Mouse (Mus musculus) embryonic facial prominence, embryonic 15.5 days (tissue): ENCODE measurements around the gene Clmp. TPM values are rescaled to one million over a fixed set of nuclear protein-coding genes. Genes with fewer than 3 reads are reported as not detected.

ENCODE experiments used
- ATAC-seq: fragments of 200-750 bp; cut with Nextera tagmentation; 2 replicates; pipeline ENCODE4 v1.8.0; 2017; ENCODE audit warnings: low read depth, moderate TSS enrichment; ENCODE audit not compliant: insufficient number of reproducible peaks, low FRiP score, low TSS enrichment
- H3K27ac ChIP-seq: fragments of 300-500 bp; sonication (generic); replicated peaks from 2 replicates; pipeline ENCODE4 v1.5.1; 2015; ENCODE audit warnings: mild to moderate bottlenecking, inconsistent platforms
- H3K27me3 ChIP-seq: fragments of 300-500 bp; sonication (generic); 2 replicates; pipeline ENCODE4 v1.6.1; 2015; ENCODE audit warnings: inconsistent platforms
- H3K36me3 ChIP-seq: fragments of 300-500 bp; sonication (generic); 2 replicates; pipeline ENCODE4 v1.6.1; 2015; ENCODE audit warnings: mild to moderate bottlenecking, inconsistent platforms
- H3K4me1 ChIP-seq: fragments of 300-500 bp; sonication (generic); 2 replicates; pipeline ENCODE4 v1.6.1; 2015; ENCODE audit warnings: inconsistent platforms
- H3K4me2 ChIP-seq: fragments of 300-500 bp; sonication (generic); replicated peaks from 2 replicates; pipeline ENCODE4 v1.6.1; 2015; ENCODE audit warnings: mild to moderate bottlenecking, inconsistent platforms
- H3K4me3 ChIP-seq: fragments of 300-500 bp; sonication (generic); replicated peaks from 2 replicates; pipeline ENCODE4 v1.5.1; 2015; ENCODE audit warnings: mild to moderate bottlenecking, inconsistent platforms
- H3K9ac ChIP-seq: fragments of 300-500 bp; sonication (generic); 2 replicates; pipeline ENCODE4 v1.6.1; 2015; ENCODE audit warnings: inconsistent platforms
- H3K9me3 ChIP-seq: fragments of 300-500 bp; sonication (generic); replicated peaks from 2 replicates; pipeline ENCODE4 v1.6.1; 2016; ENCODE audit warnings: inconsistent platforms
- WGBS: fragments of 180-500 bp; shearing (Covaris S2); methylation state at CpG from one replicate; pipeline ENCODE4 v1.1.7; 2015; 5-methylcytosine and 5-hydroxymethylcytosine counted together
- polyA plus RNA-seq: library from polyadenylated mRNA; unstranded; fragments of >200 nt; fragmentation: Nextera tagmentation; extraction: Ambion mirVana; gene quantifications from 2 replicates; pipeline ENCODE4 v1.2.1, GENCODE M21; 2015

Gene Clmp
- polyA plus RNA-seq, 1 experiment from 2014 or later = 41.4 TPM

- no peaks in the 10 kb centered on the region for H3K9me3 ChIP-seq
- no peak overlapping the region for H3K4me3 ChIP-seq
- H3K9ac ChIP-seq = no peak overlapping the region
- ATAC-seq = peak; percentile 29; the same call in 1 of the 2 replicates
- WGBS = 31% methylated on average over 5 of the region's 5 CpGs
- H3K4me1 ChIP-seq = peaks cover 32% of the 10 kb centered on the region
- H3K36me3 ChIP-seq = no peaks in the 10 kb centered on the region
- H3K27ac ChIP-seq = peak overlapping the region; percentile 66
- H3K4me2 ChIP-seq = peak overlapping the region; percentile 31; the same call in 1 of the 2 replicates
- H3K27me3 ChIP-seq = no peaks in the 10 kb centered on the region
These were observed 8.0 kb downstream of the Clmp start for GRCm38 (mm10) chr9:40693768-40694167.

- H3K27me3 ChIP-seq = no peaks in the 10 kb centered on the region
- H3K27ac ChIP-seq = peak overlapping the region; percentile 66
- WGBS = 47% methylated on average over 12 of the region's 12 CpGs
- no peaks in the 10 kb centered on the region for H3K36me3 ChIP-seq
- no peak overlapping the region for H3K4me3 ChIP-seq
- peaks cover 32% of the 10 kb centered on the region for H3K4me1 ChIP-seq
- H3K9ac ChIP-seq = no peak overlapping the region
- no peaks in the 10 kb centered on the region for H3K9me3 ChIP-seq
- H3K4me2 ChIP-seq = peak overlapping the region; percentile 31; the same call in 1 of the 2 replicates
- ATAC-seq = peak; percentile 41; the same call in 1 of the 2 replicates
These were observed 8.5 kb downstream of the Clmp start for GRCm38 (mm10) chr9:40694284-40694683.

- Histone ChIP-seq H3K27ac (no peak overlapping the region), H3K27me3 (no peaks in the 10 kb centered on the region), H3K4me3 (no peak overlapping the region), H3K4me2 (no peak overlapping the region), H3K36me3 (no peaks in the 10 kb centered on the region), H3K4me1 (peaks cover 25% of the 10 kb centered on the region), H3K9me3 (no peaks in the 10 kb centered on the region), H3K9ac (no peak overlapping the region)
- 89% methylated on average over 4 of the region's 4 CpGs for WGBS
- ATAC-seq = no peak
These were observed 10.3 kb downstream of the Clmp start for GRCm38 (mm10) chr9:40696086-40696485.

- Histone ChIP-seq H3K27me3 (no peaks in the 10 kb centered on the region), H3K9me3 (no peaks in the 10 kb centered on the region), H3K27ac (no peak overlapping the region), H3K4me1 (peaks cover 20% of the 10 kb centered on the region), H3K4me3 (no peak overlapping the region), H3K4me2 (no peak overlapping the region), H3K36me3 (no peaks in the 10 kb centered on the region), H3K9ac (no peak overlapping the region)
- ATAC-seq = no peak
- 81% methylated on average over 3 of the region's 3 CpGs for WGBS
These were observed 13.4 kb downstream of the Clmp start for GRCm38 (mm10) chr9:40699194-40699593.

GRCm38 (mm10) chr9:40700253-40700652 is 14.5 kb downstream of the Clmp start:
- no peak overlapping the region for H3K4me2 ChIP-seq
- no peak overlapping the region for H3K27ac ChIP-seq
- H3K36me3 ChIP-seq = no peaks in the 10 kb centered on the region
- no peak overlapping the region for H3K9ac ChIP-seq
- H3K27me3 ChIP-seq = no peaks in the 10 kb centered on the region
- H3K4me3 ChIP-seq = no peak overlapping the region
- no peaks in the 10 kb centered on the region for H3K9me3 ChIP-seq
- WGBS = 85% methylated on average over 5 of the region's 5 CpGs
- H3K4me1 ChIP-seq = peaks cover 20% of the 10 kb centered on the region
- ATAC-seq = no peak

GRCm38 (mm10) chr9:40704364-40705276 is 18.9 kb downstream of the Clmp start:
- Histone ChIP-seq H3K4me3 (no peak overlapping the region), H3K27me3 (no peaks in the 10 kb centered on the region), H3K36me3 (no peaks in the 10 kb centered on the region), H3K9me3 (no peaks in the 10 kb centered on the region), H3K9ac (no peak overlapping the region), H3K4me2 (no peak overlapping the region), H3K27ac (0 out of 2 replicates have a peak overlapping the region, but pooled peaks have one; percentile 2), H3K4me1 (peaks cover 44% of the 10 kb centered on the region)
- WGBS = 18% methylated on average over 10 of the region's 10 CpGs
- no peak for ATAC-seq

- no peak; the same call in 1 of the 2 replicates for ATAC-seq
- Histone ChIP-seq H3K27ac (no peak overlapping the region), H3K4me3 (no peak overlapping the region), H3K4me1 (peaks cover 42% of the 10 kb centered on the region), H3K4me2 (no peak overlapping the region), H3K36me3 (no peaks in the 10 kb centered on the region; the same call in 1 of the 2 replicates), H3K9ac (no peak overlapping the region), H3K27me3 (no peaks in the 10 kb centered on the region), H3K9me3 (no peaks in the 10 kb centered on the region)
- WGBS = 50% methylated on average over 12 of the region's 12 CpGs
These were observed 22.8 kb downstream of the Clmp start for GRCm38 (mm10) chr9:40708448-40709140.

- Histone ChIP-seq H3K9me3 (no peaks in the 10 kb centered on the region), H3K4me3 (no peak overlapping the region), H3K27me3 (no peaks in the 10 kb centered on the region), H3K9ac (no peak overlapping the region), H3K27ac (no peak overlapping the region), H3K36me3 (no peaks in the 10 kb centered on the region; the same call in 1 of the 2 replicates), H3K4me2 (no peak overlapping the region), H3K4me1 (peaks cover 37% of the 10 kb centered on the region)
- 0 out of 2 replicates have a peak, but pooled peaks have one; percentile 11 for ATAC-seq
- 77% methylated on average over 7 of the region's 7 CpGs for WGBS
These were observed 23.4 kb downstream of the Clmp start for GRCm38 (mm10) chr9:40709141-40709537.

GRCm38 (mm10) chr9:40709587-40709986 is 23.8 kb downstream of the Clmp start:
- no peak overlapping the region for H3K4me2 ChIP-seq
- H3K27ac ChIP-seq = no peak overlapping the region
- H3K4me1 ChIP-seq = peaks cover 32% of the 10 kb centered on the region
- H3K4me3 ChIP-seq = no peak overlapping the region
- H3K36me3 ChIP-seq = no peaks in the 10 kb centered on the region; the same call in 1 of the 2 replicates
- ATAC-seq = no peak
- H3K9ac ChIP-seq = no peak overlapping the region
- no peaks in the 10 kb centered on the region for H3K9me3 ChIP-seq
- H3K27me3 ChIP-seq = no peaks in the 10 kb centered on the region
- 77% methylated on average over 3 of the region's 3 CpGs for WGBS

GRCm38 (mm10) chr9:40709991-40710390 is 24.2 kb downstream of the Clmp start:
- H3K4me2 ChIP-seq = no peak overlapping the region
- H3K27me3 ChIP-seq = no peaks in the 10 kb centered on the region
- H3K9ac ChIP-seq = no peak overlapping the region
- WGBS = 53% methylated on average over 3 of the region's 3 CpGs
- no peak overlapping the region for H3K4me3 ChIP-seq
- H3K4me1 ChIP-seq = peaks cover 28% of the 10 kb centered on the region
- H3K27ac ChIP-seq = no peak overlapping the region
- ATAC-seq = no peak
- no peaks in the 10 kb centered on the region; the same call in 1 of the 2 replicates for H3K36me3 ChIP-seq
- no peaks in the 10 kb centered on the region for H3K9me3 ChIP-seq

GRCm38 (mm10) chr9:40711654-40712053 is 25.9 kb downstream of the Clmp start:
- H3K27me3 ChIP-seq = no peaks in the 10 kb centered on the region
- 59% methylated on average over 4 of the region's 4 CpGs for WGBS
- no peak for ATAC-seq

More at GRCm38 (mm10) chr9:40711654-40712053, 25.9 kb downstream of the Clmp start:
- H3K9me3 ChIP-seq = no peaks in the 10 kb centered on the region
- H3K4me2 ChIP-seq = no peak overlapping the region
- H3K4me1 ChIP-seq = peaks cover 31% of the 10 kb centered on the region
- H3K36me3 ChIP-seq = no peaks in the 10 kb centered on the region; the same call in 1 of the 2 replicates
- H3K27ac ChIP-seq = no peak overlapping the region
- no peak overlapping the region for H3K4me3 ChIP-seq
- H3K9ac ChIP-seq = no peak overlapping the region
